Mouse (Mus musculus) ovary, postnatal 10 days (tissue): ENCODE measurements around the gene Apeh.

Source experiments
- DNase-seq: peaks from one replicate; pipeline ENCODE4 v3.0.0; 2022; ENCODE audit warnings: low spot score

The Apeh gene

DNA sequence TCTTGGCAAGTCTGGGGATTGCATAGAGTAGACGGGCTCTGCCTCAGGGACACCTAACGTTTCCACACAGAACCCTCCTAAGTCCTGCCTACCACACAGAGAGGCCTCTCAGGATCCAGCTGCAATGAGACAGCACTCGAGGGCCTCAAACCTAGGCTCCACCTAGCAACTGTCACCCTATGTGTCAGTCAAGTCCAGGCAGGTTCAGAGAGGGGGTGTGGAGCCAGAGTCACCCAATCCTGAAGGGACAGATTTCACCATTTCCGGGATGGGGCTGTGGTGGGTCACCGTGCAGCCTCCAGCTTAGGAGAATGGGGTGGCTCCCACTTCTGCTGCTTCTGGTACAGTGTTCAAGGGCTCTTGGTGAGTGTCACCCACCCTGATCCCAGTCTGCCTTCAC lies 14.2 kb downstream of the Apeh start, which contains the start of gene Mst1:
Mst1 (plus strand) TSS at position 269 of the 400 bp plus-strand sequence.
- no peak for DNase-seq

DNA sequence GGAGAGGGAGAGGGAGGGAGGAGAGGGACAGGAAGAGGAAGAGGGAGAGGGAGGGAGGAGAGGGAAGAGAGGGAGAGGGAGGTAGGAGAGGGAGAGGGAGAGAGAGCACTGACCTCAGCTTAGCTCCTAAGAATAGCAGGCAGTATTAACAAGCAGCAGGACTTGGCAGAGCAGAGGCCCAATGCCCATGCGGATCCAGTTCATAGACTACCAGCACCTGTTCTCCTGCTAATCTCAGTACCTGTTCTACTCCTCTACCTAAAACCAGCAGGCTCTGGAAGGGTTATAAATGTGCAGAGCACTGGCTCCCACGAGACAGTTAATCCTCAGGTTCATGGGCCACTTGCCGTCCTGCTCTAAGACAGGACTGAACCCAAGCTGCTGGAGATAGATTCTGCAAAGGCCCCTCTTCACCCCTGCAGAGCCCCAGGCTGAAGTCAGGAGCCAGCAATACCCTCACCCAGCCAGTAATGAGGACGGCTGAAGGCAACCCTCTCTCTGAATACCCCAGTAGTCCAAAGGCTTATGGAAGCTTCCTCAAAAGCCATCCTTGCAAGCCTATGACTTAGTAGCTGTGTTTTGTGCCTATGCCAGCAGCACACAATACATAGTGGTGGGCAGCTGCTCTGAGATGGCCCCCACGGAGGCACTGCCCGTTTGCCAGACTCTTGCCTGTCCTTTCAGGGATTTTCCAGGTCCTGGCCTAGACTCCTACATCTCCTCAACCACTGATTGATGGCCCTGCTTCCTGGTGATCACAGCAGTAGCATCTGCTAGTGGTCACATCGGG lies 21.1 kb downstream of the Apeh start:
- no peak for DNase-seq

DNA sequence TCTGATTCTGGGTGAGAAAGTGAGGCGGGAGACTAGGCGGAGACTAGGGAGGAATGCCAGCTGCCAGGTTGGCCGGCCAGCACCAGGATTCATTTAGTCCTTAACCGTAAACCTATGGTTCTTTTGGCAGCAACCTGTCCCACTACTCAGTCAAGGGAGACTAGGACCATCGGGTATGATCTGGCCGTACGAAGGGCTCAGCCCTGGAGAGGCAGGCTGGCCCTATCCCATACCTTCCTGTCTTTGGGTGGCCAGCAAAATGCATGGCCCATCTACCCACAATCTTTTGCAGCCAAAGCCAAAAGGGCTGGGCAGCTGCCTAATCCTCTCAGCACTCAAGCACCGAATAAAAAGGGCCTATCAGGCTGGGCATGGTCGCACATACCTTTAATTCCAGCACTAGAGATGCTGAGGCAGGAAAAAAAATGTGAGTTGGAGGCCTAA lies 21.9 kb downstream of the Apeh start:
- DNase-seq: no peak

DNA sequence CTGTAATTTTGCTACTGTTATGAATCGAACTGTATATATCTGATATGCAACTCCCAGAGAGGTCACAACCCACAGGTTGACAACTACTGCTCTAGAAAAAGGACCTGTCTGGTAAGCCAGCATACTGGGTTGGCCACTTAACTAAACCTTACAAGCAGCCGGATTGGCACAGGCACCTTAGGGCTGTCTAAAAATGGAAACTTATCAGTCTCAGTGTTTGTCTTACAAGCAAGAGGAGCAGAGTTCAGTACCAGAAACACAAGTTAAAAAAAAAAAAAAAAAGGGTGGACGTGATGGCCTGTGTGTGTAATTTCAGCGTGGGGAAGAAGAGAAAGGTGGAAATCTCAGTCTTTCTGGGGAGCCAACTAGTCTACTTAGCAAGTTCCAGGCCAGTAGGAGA lies 22.6 kb downstream of the Apeh start:
- no peak for DNase-seq

DNA sequence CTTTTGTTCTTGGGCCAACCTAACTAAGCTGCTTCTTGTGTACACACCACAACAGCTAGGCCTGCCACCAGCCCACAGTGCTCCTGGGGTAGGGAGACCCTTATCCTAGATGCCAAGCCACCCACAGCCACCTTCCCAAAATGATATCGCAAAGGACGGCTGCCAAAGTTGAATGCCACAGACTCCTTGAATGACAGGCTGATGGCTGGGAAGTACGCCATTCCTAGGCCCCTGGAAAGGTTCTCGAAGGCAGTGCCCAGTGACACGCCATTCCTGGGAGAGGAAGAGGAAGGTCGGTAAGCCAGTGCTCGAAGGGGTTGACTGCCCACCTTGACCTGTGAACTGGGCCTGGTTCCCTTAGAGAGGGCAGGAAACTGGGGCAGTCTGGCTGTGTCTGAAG lies 24.9 kb downstream of the Apeh start:
- DNase-seq: no peak

DNA sequence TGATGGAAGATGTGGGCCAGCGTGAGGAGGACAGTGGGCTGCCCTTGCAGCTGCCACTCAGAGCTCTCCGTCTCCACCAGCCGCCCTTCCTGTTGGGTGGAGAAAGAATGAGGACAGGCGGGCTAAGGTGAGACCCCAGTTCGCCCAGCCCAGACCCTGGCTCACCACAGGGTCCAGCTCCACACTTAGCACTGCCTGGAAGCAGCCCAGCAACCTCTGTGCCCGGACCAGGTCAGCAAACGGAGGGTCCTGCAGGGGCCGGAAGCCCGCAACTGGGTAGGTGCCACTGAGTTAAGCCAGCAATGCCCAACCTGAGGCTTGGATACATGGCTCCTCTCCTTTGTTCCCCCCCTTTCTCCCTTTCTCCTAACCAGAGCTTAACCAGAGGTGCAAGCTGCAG lies 25.4 kb downstream of the Apeh start:
- DNase-seq: no peak

DNA sequence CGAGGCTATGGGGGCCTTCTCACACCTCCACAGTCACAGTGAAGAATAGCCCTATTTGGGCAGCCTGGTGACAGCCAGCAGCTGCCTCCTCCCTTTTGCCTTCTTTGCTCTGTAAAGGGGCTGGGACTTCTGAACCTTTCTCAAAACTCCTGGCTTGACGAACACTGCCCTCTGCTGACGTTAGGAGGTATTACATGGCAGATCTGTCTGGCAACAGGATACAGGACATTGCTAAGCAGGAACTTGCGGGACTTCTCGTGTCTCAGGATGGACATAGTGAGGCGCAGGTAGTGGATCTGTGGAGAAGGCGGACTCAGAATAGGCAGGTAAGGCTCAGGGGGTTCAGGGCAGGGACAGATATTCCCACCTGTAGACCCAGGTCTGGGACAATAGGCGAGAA lies 26.5 kb downstream of the Apeh start:
- peak; percentile 82 for DNase-seq

DNA sequence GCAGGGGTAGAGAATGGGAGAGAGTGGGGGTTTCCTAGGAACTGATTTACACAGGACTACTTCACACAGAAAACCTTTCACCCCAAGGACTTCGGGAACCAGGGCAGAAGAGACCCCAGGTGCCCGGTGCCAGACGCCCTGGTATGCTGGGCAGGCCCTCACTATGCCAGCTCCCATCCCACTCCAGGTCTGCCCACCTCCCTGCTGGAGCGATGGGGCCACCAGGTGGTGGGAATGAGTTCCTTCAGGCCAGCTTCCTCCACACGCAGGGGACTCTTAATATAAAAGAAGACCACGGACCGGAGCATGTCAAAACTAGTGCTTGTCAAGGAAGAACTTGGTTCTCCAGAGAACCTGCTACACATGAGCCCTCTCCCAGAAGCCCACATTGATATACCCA lies 27.2 kb downstream of the Apeh start:
- DNase-seq: no peak

DNA sequence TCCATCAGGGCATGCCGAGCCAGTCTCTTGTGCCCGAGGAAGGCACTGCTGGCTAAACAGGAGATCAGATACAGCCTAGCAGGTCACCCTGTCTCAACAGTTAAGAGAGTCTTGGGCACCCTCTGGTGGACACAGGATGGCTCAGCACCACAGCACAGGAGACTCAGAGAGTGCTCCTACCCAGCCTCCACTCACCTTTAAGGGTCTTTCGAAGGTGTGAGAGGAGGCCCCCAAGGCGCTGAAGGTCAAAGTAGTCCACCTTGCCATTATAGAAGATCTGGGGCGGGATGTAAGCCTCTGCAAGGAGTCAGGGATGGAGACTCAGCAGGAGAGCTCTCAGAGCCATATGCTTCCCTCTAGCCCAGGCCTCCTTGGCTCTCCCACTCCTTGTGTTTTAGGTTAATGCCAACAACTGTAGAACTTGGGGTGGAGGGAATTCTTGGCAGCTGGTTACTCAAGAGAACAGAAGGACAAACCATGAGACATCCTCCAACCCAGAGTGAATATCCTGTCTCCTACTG lies 28.9 kb downstream of the Apeh start:
- DNase-seq: no peak

DNA sequence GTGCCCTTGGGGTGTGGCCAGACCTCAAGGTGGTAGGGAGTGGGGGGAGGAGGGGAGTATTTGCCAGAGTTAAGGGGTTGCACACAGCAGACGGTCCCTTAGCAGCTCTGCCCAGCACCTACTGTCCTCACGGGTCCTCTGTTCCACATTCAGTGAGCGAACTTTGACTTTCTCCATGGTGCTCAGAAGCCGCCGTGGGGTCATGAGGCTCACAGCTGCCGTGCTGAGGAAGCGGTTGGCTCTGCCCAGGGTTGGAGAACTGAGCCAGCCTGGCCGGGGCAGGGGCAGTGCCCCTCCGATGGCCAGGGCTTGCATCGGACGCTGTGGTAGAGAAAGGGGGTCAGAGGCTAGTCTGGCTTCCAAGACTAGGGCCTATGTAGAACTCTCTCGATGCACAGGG lies 31.0 kb downstream of the Apeh start:
- DNase-seq: no peak

DNA sequence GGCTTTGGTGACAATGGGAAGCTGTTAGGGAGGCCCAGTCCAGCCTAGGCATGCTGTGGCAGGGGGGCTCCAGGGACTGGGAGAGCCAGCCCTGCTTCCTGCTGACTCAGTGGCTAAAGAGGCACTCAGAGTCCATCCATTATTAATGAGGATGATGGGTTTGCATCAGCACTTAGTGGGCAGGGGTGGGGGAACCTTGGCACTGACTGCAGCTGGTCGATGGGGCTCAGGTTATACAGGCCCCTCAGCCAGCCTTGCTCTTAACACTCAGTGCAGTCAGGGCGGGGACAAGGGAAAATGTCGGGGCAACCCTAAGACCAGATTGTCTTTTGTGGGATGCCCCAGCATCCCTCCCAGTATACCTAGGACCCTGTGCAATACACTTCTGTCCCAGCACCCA lies 32.3 kb downstream of the Apeh start:
- no peak for DNase-seq

DNA sequence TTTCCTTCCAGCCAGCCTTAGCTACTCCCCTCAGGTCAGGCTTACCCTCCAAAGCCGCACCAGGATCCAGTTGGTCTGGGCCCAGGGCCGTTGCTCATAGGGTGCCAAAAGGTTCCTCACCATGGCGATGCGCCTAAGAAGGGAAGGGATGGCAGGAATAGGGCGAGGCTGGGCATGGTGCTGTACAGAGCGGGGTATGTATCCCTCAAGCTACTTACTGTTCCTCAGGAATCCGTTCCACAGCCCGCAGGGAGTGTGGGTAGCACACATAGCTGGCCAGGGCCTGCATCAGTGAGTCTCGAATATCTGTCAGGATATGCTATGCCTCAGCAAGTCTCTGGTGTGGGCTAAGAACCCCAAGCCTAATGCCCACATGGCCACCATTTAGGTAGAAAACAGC lies 36.1 kb downstream of the Apeh start:
- no peak for DNase-seq

DNA sequence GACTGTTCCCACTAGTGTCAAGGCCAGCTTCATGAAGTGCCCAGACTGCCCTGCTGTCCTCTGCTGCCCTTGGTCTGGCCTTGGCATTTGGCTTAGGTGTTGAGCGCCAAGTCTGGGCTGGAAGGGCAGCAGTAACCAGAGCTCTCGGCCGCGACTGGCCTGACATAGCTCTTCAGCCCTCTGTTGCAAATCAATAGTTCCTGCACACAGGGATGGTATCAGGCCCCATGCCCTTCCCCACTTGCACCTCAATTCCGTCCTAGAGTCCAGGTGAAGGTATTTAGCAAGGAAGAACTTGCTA lies 37.2 kb downstream of the Apeh start:
- no peak for DNase-seq

DNA sequence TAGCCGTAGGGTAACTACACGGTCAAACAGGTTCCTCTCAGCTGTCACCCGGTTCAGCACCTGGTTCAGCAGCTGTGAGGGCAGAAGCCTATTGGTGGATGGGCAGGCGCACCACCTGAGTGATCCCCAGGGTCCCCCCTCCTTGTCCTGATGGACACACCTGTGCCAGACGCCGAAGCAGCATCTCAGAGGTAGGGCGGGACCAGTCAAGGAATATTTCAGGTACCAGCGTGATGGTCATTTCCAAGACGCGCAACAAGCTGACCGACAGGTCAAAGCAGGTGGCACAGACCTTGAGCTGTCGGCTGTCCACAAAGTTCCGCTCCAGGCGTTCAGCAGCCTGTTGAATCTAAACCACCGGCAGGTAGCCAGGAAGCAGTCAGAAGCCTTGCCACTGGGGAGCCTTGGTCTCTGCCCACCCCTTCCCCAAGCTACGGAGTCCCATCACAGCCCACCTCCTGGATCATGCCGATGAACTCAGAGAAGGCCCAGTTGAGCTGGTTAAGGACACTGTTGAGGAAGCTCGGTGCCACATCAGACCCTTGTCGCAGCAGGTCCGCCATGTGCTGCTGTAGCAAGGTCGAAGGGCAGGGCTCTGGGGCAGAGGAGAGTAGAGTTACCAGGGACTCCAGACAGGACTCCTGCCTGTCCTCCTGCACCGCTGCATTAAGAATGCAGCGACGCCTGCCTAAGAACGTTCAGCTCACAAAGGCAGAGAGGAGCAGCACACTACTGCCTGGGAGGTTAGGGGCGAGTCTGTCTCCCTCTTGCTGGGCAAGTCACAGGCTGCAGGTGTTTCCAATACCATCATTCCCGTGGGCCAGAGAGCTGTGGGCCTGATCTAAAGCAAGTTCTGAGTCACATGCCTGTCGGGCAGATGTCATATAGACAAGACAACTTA lies 37.8 kb downstream of the Apeh start:
- DNase-seq: no peak

DNA sequence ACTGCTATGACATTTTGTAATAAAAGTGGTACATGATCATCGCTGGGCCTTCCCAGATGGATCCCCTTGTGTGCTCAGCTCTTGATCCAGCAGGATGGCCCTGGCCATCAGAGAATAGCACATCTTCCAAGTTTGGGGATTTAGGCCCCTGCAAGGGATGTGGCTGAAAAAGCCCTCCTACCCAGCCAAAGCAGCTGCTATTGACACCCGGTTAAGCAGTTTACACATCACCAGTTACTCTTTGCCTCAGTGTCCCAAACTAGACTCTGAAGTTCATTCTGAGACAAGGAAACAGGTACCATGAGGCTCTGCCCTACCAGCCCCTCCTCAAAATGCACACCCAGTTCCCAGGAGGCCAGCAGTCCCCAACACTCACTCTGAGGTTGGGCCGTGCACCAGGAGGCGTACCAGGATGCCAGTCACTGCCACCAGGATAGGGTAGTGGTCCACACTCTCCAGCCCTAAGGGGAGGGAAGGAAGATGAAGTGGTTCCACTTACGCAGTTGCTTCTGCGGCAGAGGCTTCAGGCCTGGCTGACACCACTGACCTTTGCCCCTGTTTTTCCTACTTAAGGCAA lies 38.7 kb downstream of the Apeh start:
- no peak for DNase-seq

DNA sequence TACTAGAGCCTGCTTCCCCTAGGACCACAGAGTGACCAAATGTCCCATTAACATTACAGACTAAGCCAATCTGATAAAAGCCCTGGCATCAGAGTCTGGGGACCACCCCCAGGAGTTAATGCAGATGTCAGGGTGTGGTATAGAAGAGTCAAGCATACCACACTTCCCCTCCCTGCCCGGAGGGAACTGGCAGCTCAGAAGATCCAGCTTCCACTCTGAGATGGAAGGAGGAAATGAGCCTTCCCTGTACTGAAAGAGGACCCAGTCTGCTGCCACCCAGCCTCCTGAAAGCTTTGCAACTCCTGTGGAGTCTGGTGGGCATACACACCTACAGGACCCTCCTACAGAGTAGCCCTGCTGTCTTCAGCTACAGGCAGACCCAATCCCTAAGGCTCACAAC lies 39.3 kb downstream of the Apeh start:
- DNase-seq: no peak

DNA sequence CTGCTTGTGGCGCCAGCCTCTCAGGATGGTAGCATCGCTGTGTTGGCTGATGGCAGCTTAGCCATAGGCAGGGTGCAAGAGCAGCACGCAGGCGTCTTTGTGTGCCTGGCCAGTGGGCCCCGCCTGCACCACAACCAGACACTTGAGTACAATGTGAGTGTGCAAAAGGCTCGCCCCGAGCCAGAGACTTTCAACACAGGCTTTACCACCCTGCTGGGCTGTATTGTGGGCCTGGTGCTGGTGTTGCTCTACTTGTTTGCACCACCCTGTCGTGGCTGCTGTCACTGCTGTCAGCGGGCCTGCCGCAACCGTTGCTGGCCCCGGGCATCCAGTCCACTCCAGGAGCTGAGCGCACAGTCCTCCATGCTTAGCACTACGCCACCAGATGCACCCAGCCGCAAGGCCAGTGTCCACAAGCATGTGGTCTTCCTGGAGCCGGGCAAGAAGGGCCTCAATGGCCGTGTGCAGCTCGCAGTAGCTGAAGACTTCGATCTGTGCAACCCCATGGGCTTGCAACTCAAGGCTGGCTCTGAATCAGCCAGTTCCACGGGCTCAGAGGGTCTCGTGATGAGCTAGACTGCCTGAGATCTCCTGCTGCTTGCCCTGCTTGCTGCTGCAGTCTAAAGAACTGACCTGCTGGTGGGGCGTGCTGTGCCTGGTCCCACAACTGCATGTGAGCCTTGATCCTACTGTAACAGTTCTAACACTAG lies 39.9 kb downstream of the Apeh start:
- no peak for DNase-seq

DNA sequence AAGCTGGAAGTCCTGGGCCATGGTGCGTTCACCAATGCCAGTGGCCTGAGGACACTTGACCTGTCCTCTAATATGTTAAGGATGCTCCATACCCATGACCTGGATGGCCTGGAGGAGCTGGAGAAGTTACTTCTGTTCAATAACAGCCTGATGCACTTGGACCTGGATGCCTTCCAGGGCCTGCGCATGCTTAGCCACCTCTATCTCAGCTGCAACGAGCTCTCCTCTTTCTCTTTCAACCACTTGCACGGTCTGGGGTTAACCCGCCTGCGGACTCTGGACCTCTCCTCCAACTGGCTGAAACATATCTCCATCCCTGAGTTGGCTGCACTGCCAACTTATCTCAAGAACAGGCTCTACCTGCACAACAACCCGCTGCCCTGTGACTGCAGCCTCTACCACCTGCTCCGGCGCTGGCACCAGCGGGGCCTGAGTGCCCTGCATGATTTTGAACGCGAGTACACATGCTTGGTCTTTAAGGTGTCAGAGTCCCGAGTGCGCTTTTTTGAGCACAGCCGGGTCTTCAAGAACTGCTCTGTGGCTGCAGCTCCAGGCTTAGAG lies 40.7 kb downstream of the Apeh start:
- no peak for DNase-seq

DNA sequence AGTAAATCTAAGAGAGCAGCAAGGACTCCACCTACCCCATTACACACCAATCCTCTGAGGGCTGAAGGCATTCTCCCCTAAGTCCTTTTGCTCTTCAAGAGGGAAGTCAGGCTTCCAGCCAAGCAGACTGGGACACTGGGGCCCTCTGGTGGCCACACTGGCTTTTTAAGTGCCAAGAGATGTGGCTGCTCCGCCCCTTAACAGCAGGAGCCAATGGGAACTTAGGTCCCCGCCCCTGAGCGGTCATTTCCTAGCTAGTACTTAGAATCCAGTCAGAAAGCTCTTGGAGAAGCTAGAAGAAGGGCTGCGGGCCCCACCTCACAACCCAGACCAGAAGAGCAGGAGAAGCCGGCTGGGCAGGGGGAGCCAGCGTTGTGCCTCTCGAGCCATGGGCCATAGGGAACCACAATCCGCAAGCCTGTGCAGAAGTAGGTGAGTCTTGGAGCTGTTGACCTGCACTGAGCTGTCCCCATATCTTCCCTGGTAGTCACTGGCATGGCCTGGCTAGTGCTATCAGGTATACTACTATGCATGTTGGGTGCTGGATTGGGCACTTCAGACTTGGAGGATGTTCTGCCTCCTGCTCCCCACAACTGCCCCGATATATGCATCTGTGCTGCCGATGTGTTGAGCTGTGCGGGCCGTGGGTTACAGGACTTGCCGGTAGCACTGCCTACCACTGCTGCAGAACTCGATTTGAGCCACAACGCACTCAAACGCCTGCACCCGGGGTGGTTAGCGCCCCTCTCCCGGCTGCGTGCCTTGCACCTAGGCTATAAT lies 41.3 kb downstream of the Apeh start, which contains the start of gene Amigo3:
Amigo3 (plus strand) TSS at position 275 of the 780 bp plus-strand sequence.
- DNase-seq: peak; percentile 96

DNA sequence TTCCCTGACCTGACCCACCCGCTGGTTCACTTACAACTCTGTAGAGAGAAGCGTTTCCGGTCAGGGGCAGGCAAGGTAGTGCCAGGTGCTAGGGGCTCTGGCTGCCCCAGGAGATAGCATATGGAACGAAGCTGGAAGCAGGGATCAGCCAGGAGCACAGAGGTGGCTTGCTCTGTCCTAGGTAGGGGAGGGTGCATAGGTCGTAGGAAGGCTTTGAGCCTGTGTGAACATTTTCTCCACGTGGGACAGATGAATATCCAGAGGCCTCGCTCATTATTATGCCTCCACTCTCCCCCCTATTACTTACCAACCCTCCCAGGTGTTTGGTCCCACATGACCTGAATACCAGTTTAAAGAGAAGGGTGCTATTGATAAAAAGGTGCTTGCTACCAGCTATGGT lies 42.0 kb downstream of the Apeh start:
- DNase-seq: no peak

DNA sequence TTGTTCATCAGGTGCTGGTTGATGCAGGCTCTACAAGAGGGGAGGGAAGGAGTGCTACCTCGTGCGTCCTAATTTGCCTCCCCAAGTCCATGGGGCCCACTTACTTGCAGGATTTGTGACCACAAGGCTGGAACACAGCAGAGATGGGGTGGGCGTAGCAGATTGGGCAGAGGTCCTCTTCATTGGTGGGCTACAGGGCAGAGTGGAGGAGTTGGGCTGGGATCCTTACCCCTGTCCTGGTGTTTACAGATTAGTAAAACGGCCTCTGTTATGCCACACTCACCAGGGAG lies 42.5 kb downstream of the Apeh start:
- no peak for DNase-seq
